Mouse (Mus musculus): ENCODE results near the gene Crlf1.
"Not testable (repeated sequence)": the region's sequence is repeated elsewhere in the genome, so short reads cannot be mapped to it uniquely, and the experiment has no call there.

The Crlf1 gene

GRCm38 (mm10) chr8:70495771-70496062 is 2.8 kb downstream of the Crlf1 start:
- DNase-seq (ENCODE audit: low spot score), result no peak

GRCm38 (mm10) chr8:70500386-70501301 is 7.7 kb downstream of the Crlf1 start:
- peak; percentile 73 for DNase-seq (ENCODE audit: low spot score)

DNA sequence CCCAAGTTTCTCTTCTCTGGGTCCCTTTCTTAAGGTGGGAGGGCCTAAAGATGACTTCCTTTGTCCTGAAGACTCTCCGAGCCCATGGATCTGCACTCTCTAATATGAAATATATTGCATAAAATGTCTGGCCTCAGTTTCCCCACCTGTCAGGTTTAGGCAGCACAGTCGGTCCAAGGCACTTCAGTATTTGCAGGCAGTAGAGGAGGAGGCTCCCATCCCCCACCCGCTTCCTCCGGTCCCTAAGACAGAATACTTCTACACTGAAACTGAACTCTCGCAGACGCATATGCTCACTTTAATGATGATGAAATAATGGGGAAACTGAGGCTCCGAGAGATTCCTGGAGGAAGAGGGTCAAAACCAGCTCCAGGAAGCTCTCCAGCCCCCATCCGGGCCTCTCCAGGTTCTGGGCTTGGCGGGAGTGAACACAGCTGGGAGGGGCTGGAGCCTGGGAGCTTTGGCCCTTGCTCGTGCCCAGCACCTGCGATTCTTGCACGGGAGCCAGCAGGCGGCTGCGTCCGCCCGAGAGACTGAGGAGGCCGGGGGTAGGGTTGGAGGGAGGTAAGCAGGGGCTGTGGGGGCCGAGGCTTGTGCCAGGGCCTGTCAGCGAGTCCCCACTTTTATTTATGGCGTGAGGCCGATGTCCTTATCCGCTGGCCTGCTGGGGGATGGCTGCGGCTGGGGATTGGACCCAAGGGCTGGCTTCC is 9.0 kb downstream of the Crlf1 start:
- DNase-seq (ENCODE audit: low spot score), result no peak

DNA sequence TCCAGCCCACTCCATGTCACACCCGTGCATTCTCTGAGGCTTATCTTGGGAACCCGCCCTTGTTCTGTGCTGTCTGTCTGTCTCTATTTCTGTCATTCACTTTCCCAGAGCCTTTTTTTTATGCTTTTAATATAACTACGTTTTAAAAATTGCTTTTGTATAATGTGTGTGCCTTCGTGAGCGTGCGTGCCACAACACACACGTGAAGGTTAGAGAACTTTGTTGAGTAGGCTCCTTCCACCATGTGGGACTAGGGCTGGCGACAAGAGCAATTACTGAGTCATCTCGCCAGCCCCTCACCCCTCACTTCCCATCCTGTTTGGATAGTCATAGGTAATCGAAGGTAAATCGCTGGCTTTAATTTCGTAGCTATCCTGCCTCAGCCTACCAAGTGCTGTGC is 9.6 kb downstream of the Crlf1 start:
- DNase-seq (ENCODE audit: low spot score), result no peak

DNA sequence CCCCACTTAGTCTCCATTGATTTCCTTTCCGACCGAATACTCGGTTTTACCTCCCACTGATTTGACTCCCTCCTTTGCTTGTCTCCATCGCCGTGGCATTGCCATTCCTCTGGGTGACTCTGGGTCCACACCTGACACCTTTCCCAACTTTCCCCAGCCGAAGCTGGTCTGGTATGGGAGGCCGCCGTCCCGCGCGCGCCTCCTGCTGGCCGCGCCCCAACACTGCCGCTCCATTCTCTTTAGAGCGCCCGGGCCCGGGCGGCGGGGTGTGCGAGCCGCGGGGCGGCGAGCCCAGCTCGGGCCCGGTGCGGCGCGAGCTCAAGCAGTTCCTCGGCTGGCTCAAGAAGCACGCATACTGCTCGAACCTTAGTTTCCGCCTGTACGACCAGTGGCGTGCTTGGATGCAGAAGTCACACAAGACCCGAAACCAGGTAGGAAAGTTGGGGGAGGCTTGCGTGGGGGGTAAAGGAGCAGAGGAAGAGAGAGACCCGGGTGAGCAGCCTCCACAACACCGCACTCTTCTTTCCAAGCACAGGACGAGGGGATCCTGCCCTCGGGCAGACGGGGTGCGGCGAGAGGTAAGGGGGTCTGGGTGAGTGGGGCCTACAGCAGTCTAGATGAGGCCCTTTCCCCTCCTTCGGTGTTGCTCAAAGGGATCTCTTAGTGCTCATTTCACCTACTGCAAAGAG is 10.2 kb downstream of the Crlf1 start:
- DNase-seq (ENCODE audit: low spot score), result peak; percentile 67

GRCm38 (mm10) chr8:70504291-70504716 is 11.3 kb downstream of the Crlf1 start:
- DNase-seq (ENCODE audit: low spot score), result no peak

- peak; percentile 86 for DNase-seq (ENCODE audit: low spot score)
Measured at GRCm38 (mm10) chr8:70504851-70505250, 11.9 kb downstream of the Crlf1 start.

DNA sequence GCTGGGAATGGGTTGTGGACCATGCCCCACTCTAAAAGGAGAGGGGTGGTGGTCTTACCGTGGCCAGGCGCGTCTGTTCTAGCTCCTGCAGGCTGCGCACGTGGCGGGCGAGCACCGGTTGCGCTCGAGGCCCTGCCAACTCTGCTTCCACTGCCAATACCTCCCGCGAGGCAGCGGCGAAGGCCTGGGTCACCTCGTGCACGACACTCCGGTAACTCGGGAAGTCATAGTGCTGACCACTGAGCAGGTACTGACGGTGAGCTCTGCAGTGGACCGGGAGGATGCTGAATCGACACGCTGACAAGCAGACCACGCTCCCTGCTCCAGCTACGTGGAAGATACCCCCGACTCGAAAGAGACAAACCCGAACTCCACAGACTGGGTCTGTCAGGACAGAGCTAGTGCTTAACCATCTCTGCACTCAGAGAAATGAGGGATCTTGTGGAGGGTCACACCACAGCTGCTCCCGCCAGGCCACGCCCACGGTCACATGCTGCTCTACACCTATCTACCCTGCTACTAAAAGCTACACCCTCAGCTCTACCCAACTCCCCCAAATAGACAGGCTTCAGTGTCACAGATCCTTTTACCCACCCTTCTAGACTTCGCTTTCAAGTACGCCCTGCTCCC is 12.9 kb downstream of the Crlf1 start:
- DNase-seq (ENCODE audit: low spot score), result no peak

GRCm38 (mm10) chr8:70506328-70507026 is 13.5 kb downstream of the Crlf1 start, which contains the start of gene Rex1bd:
TSS of gene Rex1bd (minus strand) at chr8:70506752.
- DNase-seq (ENCODE audit: low spot score), result peak; percentile 93

- no peak for DNase-seq (ENCODE audit: low spot score)
Measured at GRCm38 (mm10) chr8:70507027-70507393, 14.1 kb downstream of the Crlf1 start.

DNA sequence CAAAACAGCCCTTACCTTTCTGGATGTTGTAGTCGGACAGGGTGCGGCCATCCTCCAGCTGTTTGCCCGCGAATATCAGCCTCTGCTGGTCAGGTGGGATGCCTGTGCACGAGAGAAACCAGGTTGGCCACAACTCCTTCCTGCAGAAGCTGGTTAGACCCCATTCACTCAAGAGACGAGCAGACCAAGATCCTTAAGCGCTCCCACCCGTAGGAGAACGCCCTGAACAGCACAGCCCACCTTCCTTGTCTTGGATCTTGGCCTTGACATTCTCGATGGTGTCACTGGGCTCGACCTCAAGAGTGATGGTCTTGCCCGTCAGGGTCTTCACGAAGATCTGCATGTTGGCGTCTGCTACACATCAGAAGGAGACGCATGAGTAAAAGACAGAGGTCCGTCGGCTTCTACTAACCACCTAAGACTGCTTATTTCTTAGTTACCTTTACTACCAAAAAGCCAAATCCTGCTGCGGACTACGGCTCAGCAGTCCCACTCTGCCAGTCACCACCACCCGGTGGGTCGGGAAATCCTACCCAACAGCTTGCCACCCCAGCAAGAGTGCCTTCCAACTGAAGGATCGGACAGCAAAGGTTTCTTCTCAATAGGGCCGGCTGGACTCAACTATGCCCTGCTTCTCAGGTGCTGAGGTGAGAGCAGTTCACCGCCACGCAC is 16.5 kb downstream of the Crlf1 start:
- no peak for DNase-seq (ENCODE audit: low spot score)

DNA sequence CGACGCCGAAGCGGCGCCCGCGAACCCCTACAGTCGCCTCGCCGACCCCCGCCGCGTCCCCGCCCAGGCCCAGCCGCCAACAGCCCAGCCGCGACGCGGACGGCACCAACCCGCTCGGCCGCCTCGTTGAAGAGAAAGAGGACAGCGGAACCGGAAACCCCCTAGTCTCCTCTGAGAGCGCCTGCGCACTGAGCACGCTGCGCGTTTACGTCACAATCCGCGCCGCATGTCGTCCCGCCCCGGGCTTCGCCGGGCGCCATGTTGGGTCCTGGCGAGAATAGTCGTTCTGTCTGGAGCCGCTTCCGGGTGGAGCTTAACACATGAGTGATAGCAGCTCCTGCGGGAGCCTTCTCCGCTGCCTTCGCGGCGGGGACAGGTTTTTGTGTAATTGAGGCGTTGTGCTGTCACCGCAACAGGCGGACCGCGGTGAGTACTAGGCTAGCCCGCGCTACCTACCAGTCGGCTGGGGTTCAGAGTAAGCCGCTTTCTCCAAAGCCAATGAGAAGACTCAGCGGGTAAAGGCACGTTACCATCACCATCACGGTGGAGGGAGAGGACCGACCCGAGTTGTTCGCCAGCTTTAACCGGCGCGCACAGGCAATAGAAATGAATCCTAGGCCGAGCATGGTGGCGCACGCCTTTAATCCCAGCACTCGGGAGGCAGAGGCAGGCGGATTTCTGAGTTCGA is 17.4 kb downstream of the Crlf1 start, which contains the start of gene Uba52:
Gene Uba52 (minus strand): TSS at position 574 of the 688 bp plus-strand sequence.
- peak; percentile 97 for DNase-seq (ENCODE audit: low spot score)

- DNase-seq (ENCODE audit: low spot score), result not testable (repeated sequence)
Measured at GRCm38 (mm10) chr8:70511174-70511573, 18.2 kb downstream of the Crlf1 start.

GRCm38 (mm10) chr8:70511770-70512169 is 18.8 kb downstream of the Crlf1 start:
- DNase-seq (ENCODE audit: low spot score), result no peak

GRCm38 (mm10) chr8:70512253-70512903 is 19.4 kb downstream of the Crlf1 start:
- DNase-seq (ENCODE audit: low spot score), result no peak

DNA sequence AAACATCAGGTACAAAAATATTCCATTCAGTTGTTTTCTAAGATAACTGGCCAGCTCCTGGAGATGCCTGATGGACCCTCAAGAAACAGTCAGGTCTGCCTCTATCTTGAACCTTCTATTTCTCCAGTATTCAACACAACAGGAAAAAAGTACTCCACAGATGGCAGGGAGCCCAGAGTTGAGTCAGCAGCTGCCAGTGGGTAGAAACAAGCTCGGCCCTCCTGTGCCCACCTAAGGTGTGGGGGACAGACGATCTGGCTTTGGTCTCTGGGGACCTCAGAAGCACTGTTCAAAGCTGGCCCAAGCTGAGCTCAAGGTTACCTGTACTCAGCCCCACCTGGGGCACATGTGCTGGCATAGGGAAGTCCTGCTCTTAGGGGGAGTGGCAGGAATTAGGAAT is 20.5 kb downstream of the Crlf1 start:
- DNase-seq (ENCODE audit: low spot score), result no peak

DNA sequence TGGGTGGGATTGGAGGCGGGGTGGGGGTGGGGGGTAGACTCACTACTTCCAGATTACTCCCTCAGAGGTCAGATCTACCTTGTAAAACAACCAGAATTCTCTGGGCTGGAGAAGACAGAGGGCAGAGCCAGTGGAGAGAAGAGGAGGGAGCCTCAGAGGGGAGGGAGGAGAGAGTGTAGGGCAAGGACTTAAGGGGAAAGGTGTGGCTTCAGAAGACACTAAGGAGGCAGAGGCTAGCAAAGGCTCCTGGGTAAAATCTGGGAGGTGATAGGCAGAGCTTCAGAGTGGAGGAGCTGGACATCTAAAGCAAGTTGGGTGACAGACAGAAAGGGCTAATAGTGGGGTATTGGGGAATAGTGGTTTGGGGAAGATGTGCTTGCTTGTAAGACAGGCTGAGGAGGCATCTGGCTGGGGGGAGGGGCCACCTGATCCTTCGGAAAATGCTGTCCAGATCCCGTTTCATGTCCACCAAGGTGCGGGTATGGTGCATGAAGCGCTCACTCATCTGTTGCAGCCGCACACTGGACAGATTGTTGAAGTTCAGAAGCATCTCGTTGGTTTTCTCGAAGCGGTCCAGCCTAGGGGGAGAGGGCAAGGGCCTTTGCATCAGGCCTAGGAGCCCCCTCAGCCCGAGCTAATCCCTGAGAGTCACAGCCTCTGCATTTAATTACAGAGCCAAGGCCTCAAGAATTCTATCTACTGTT is 25.1 kb downstream of the Crlf1 start:
- no peak for DNase-seq (ENCODE audit: low spot score)

DNA sequence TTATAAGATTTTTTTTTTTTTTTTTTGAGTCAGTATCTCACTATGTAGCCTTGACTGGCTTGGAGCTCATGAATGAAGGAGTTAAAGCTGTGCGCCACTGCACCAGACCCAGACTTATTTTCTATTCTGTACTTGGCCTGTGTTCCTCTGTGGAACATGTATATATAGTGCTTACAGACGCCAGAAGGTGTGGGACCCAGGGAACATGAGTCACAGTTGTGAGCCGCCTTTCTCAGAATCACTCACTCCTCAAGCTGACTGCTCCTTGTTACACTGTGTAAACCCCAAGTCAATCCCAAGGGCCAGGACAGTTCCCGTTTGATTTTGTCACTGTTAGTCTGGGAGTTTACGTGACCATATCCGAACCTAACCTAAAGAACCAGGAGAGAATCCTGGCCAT is 26.1 kb downstream of the Crlf1 start:
- DNase-seq (ENCODE audit: low spot score), result no peak

GRCm38 (mm10) chr8:70519606-70520005 is 26.6 kb downstream of the Crlf1 start:
- DNase-seq (ENCODE audit: low spot score), result no peak

Measured in c-Kit-positive CD71-positive TER-119-positive erythroid progenitor cells, embryonic 14.5 days (primary cell).